Mouse (Mus musculus): ENCODE measurements at regions not wholly inside any gene's neighbourhood (a gene's known extent, or its start where the extent isn't known, plus 50 kb on each side); places are given as distances from the start of the nearest gene placed in this dataset.
"Not testable (repeated sequence)": the region's sequence is repeated elsewhere in the genome, so short reads cannot be mapped to it uniquely, and the experiment has no call there.

GRCm38 (mm10) chr3:80081210-80081609 lies 196.9 kb downstream of the Fam198b start:
- no peak for DNase-seq (ENCODE audit: low spot score)

- no peak for DNase-seq (ENCODE audit: low spot score)
Observed at GRCm38 (mm10) chr3:80082780-80083519, 198.6 kb downstream of the Fam198b start.

GRCm38 (mm10) chr3:80084168-80084567 lies 199.8 kb downstream of the Fam198b start:
- no peak for DNase-seq (ENCODE audit: low spot score)

GRCm38 (mm10) chr3:80099625-80100024 lies 215.3 kb downstream of the Fam198b start:
- DNase-seq (ENCODE audit: low spot score) = peak; percentile 14

GRCm38 (mm10) chr3:80120177-80120736 lies 235.9 kb downstream of the Fam198b start:
- DNase-seq (ENCODE audit: low spot score) = no peak

GRCm38 (mm10) chr3:80123666-80124065 lies 239.3 kb downstream of the Fam198b start:
- no peak for DNase-seq (ENCODE audit: low spot score)

GRCm38 (mm10) chr3:80124621-80125020 lies 240.3 kb downstream of the Fam198b start:
- DNase-seq (ENCODE audit: low spot score) = no peak

- DNase-seq (ENCODE audit: low spot score) = no peak
Observed at GRCm38 (mm10) chr3:80141697-80142096, 257.4 kb downstream of the Fam198b start.

GRCm38 (mm10) chr3:80160473-80160872 lies 276.1 kb downstream of the Fam198b start:
- no peak for DNase-seq (ENCODE audit: low spot score)

GRCm38 (mm10) chr3:80181749-80182148 lies 297.4 kb downstream of the Fam198b start:
- no peak for DNase-seq (ENCODE audit: low spot score)

- DNase-seq (ENCODE audit: low spot score) = not testable (repeated sequence)
Observed at GRCm38 (mm10) chr3:80182161-80182560, 297.8 kb downstream of the Fam198b start.

- no peak for DNase-seq (ENCODE audit: low spot score)
Observed at GRCm38 (mm10) chr3:80187406-80187805, 303.1 kb downstream of the Fam198b start.

- DNase-seq (ENCODE audit: low spot score) = no peak
Observed at GRCm38 (mm10) chr3:80200904-80201303, 316.6 kb downstream of the Fam198b start.

- DNase-seq (ENCODE audit: low spot score) = no peak
Observed at GRCm38 (mm10) chr3:80204821-80205220, 320.5 kb downstream of the Fam198b start.

- DNase-seq (ENCODE audit: low spot score) = no peak
Observed at GRCm38 (mm10) chr3:80205351-80205750, 321.0 kb downstream of the Fam198b start.

- no peak for DNase-seq (ENCODE audit: low spot score)
Observed at GRCm38 (mm10) chr3:80207022-80207421, 322.7 kb downstream of the Fam198b start.

- DNase-seq (ENCODE audit: low spot score) = no peak
Observed at GRCm38 (mm10) chr3:80208028-80208427, 323.7 kb downstream of the Fam198b start.

GRCm38 (mm10) chr3:80209596-80209995 lies 325.3 kb downstream of the Fam198b start:
- DNase-seq (ENCODE audit: low spot score) = no peak

- DNase-seq (ENCODE audit: low spot score) = no peak
Observed at GRCm38 (mm10) chr3:80211323-80212109, 327.2 kb downstream of the Fam198b start.

- no peak for DNase-seq (ENCODE audit: low spot score)
Observed at GRCm38 (mm10) chr3:80248611-80249010, 364.3 kb downstream of the Fam198b start.

- DNase-seq (ENCODE audit: low spot score) = no peak
Observed at GRCm38 (mm10) chr3:80249974-80250373, 365.6 kb downstream of the Fam198b start.

GRCm38 (mm10) chr3:80255304-80255703 lies 371.0 kb downstream of the Fam198b start:
- DNase-seq (ENCODE audit: low spot score) = no peak

- DNase-seq (ENCODE audit: low spot score) = no peak
Observed at GRCm38 (mm10) chr3:80256383-80256782, 372.1 kb downstream of the Fam198b start.

Measured in urinary bladder, postnatal 14 days (tissue).